Comparison of ENCODE assay signal across 11 mouse cellular contexts in genomic region chr17:45158171-45158691, GRCm38 (mm10).
DNase-seq lines count a peak whose midpoint lies in the region; ATAC-seq and TF ChIP-seq lines count a peak whose summit lies in the region.
"Had no signal": no experiment of that assay in that cellular context is flagged by ENCODE, and none has a peak within 500 bp of the region (broad histone marks: within the 10 kb centered on the region; RNA-seq: fewer than 3 reads in every experiment).

No protein-coding gene starts in this region.

- ATAC-seq in neural tube, embryonic 15.5 days (ENCODE audit: low FRiP score), result no peak
- ATAC-seq in heart, embryonic 12.5 days (ENCODE audit: insufficient number of reproducible peaks, low FRiP score), result peak; percentile 89

- H3K9ac ChIP-seq in neural tube, embryonic 15.5 days (replicated peaks), result no peak overlapping the region
- no peak overlapping the region for H3K9ac ChIP-seq in heart, embryonic 12.5 days

- H3K27me3 ChIP-seq in cerebellum, adult 2 months (ENCODE audit: control insufficient read depth, insufficient read depth, low read length), result no peaks in the 10 kb centered on the region
- no peaks in the 10 kb centered on the region for H3K27me3 ChIP-seq in neural tube, embryonic 15.5 days (replicated peaks)
- no peaks in the 10 kb centered on the region for H3K27me3 ChIP-seq in heart, embryonic 12.5 days (replicated peaks)

- 14% methylated on average over 16 of the region's 16 CpGs for WGBS in cerebellum, adult 2 months
- 79% methylated on average over 16 of the region's 16 CpGs for WGBS in neural tube, embryonic 15.5 days
- 36% methylated on average over 16 of the region's 16 CpGs for WGBS in heart, embryonic 12.5 days

- TF ChIP-seq CTCF in cerebellum, adult 2 months (IDR thresholded peaks at IDR 0.05; ENCODE audit: borderline replicate concordance, insufficient read depth, low read depth, low read length), result no peak

- H3K4me1 ChIP-seq in cerebellum, adult 2 months (ENCODE audit: control insufficient read depth, insufficient read depth, low read length), result no peaks in the 10 kb centered on the region
- no peaks in the 10 kb centered on the region for H3K4me1 ChIP-seq in neural tube, embryonic 15.5 days
- peaks cover 21% of the 10 kb centered on the region for H3K4me1 ChIP-seq in heart, embryonic 12.5 days (replicated peaks)

- no peak overlapping the region for H3K27ac ChIP-seq in cerebellum, adult 2 months (ENCODE audit: insufficient read depth, low read length)
- no peak overlapping the region for H3K27ac ChIP-seq in neural tube, embryonic 15.5 days (replicated peaks)
- peak overlapping the region; percentile 85 for H3K27ac ChIP-seq in heart, embryonic 12.5 days (ENCODE audit: poor library complexity, severe bottlenecking)

- no peak overlapping the region for H3K4me2 ChIP-seq in neural tube, embryonic 15.5 days
- H3K4me2 ChIP-seq in heart, embryonic 12.5 days, result peak overlapping the region; percentile 54

- H3K9me3 ChIP-seq in neural tube, embryonic 15.5 days (replicated peaks), result no peaks in the 10 kb centered on the region
- H3K9me3 ChIP-seq in heart, embryonic 12.5 days (replicated peaks), result no peaks in the 10 kb centered on the region

- no peak for TF ChIP-seq POLR2A in cerebellum, adult 2 months (IDR thresholded peaks at IDR 0.05; ENCODE audit: borderline replicate concordance, insufficient read depth, low read length)

- no peaks in the 10 kb centered on the region for H3K36me3 ChIP-seq in neural tube, embryonic 15.5 days
- no peaks in the 10 kb centered on the region for H3K36me3 ChIP-seq in heart, embryonic 12.5 days

- DNase-seq in cerebellum, adult 2 months, result peak; percentile 18 to 20
- no peak for DNase-seq in cerebellum, adult 11 months
- DNase-seq in neural tube, embryonic 10.5 days (ENCODE audit: extremely low spot score, low spot score), result peak; percentile 44
- DNase-seq in mesoderm, embryonic 11.5 days (ENCODE audit: low read depth, low spot score), result peak; percentile 48
- DNase-seq in frontal cortex, postnatal 10 days (ENCODE audit: low spot score in 2 of 2), result no peak
- no peak for DNase-seq in right cerebral cortex, postnatal 14 days
- DNase-seq: B cell, adult 2 months; lung, postnatal 14 days; thymus, adult 2 months had no signal

- no peak overlapping the region for H3K4me3 ChIP-seq in cerebellum, adult 2 months (replicated peaks; ENCODE audit: insufficient read depth, low read depth, low read length)
- no peak overlapping the region for H3K4me3 ChIP-seq in neural tube, embryonic 15.5 days (replicated peaks)
- no peak overlapping the region for H3K4me3 ChIP-seq in heart, embryonic 12.5 days

Comparison
In these comparisons a context has a peak if more than half of its experiments do, and no peak if none do; other contexts are left out.
1. DNase-seq: peak in cerebellum, adult 2 months (2 of 2), neural tube, embryonic 10.5 days (single experiment) and mesoderm, embryonic 11.5 days (single experiment); none in cerebellum, adult 11 months (single experiment), frontal cortex, postnatal 10 days (0 of 2) and right cerebral cortex, postnatal 14 days (single experiment).